Mouse (Mus musculus): ENCODE results near the gene Cdh23. TPM values are rescaled to one million over a fixed set of nuclear protein-coding genes. Genes with fewer than 3 reads are reported as not detected.

Cdh23 gene
- polyA plus RNA-seq, 1 experiment from 2014 or later: 0.90 TPM

DNA sequence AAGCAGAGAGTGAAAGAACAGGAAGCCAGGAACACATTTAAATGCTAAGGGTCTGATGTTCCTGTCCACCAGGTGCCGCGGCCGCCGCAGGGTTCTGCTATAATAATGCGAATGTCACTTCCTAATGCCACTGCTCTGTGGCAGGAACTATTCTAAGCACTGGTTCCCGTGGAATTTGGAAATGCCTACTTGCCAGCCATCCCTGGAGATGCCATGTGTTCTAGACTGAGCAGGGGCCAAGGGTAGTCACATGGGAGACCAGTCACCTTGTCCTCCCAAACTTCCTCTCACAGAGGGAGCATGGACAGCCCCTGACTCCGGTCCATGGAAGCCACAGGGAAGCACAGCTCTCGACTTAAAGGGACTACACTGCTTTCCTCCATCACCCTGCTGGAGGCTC, 171.2 kb downstream of the Cdh23 start:
- Histone ChIP-seq H3K36me3 (no peaks in the 10 kb centered on the region), H3K4me3 (no peak overlapping the region), H3K27me3 (no peaks in the 10 kb centered on the region; the same call in 1 of the 2 replicates), H3K27ac (no peak overlapping the region), H3K4me2 (replicated peaks) (no peak overlapping the region), H3K9me3 (no peaks in the 10 kb centered on the region), H3K9ac (no peak overlapping the region), H3K4me1 (no peaks in the 10 kb centered on the region)
- WGBS: 77% methylated on average over 8 of the region's 8 CpGs
- no peak for ATAC-seq (ENCODE audit: insufficient number of reproducible peaks, insufficient read depth, low FRiP score, low TSS enrichment)

GRCm38 (mm10) chr10:60516286-60516685, 180.0 kb downstream of the Cdh23 start:
- Histone ChIP-seq H3K36me3 (no peaks in the 10 kb centered on the region), H3K9ac (no peak overlapping the region), H3K4me1 (no peaks in the 10 kb centered on the region), H3K27ac (no peak overlapping the region), H3K4me2 (replicated peaks) (no peak overlapping the region), H3K9me3 (no peaks in the 10 kb centered on the region), H3K4me3 (no peak overlapping the region), H3K27me3 (no peaks in the 10 kb centered on the region; the same call in 1 of the 2 replicates)
- 82% methylated on average over 11 of the region's 11 CpGs for WGBS
- no peak for ATAC-seq (ENCODE audit: insufficient number of reproducible peaks, insufficient read depth, low FRiP score, low TSS enrichment)

GRCm38 (mm10) chr10:60498538-60498937, 197.8 kb downstream of the Cdh23 start:
- Histone ChIP-seq H3K27me3 (0 out of 2 replicates have a peak, but pooled peaks cover 3% of the 10 kb centered on the region), H3K27ac (no peak overlapping the region), H3K36me3 (no peaks in the 10 kb centered on the region), H3K9ac (no peak overlapping the region), H3K4me1 (no peaks in the 10 kb centered on the region), H3K4me3 (no peak overlapping the region), H3K4me2 (replicated peaks) (no peak overlapping the region), H3K9me3 (peaks cover 2% of the 10 kb centered on the region; the same call in 1 of the 2 replicates)
- ATAC-seq (ENCODE audit: insufficient number of reproducible peaks, insufficient read depth, low FRiP score, low TSS enrichment): no peak
- whole genome bisulfite sequencing: 22% methylated on average over 4 of the region's 4 CpGs

GRCm38 (mm10) chr10:60495070-60495469, 201.2 kb downstream of the Cdh23 start:
- no peaks in the 10 kb centered on the region for H3K4me1 ChIP-seq
- peaks cover 4% of the 10 kb centered on the region; the same call in 1 of the 2 replicates for H3K9me3 ChIP-seq
- ATAC-seq (ENCODE audit: insufficient number of reproducible peaks, insufficient read depth, low FRiP score, low TSS enrichment): no peak
- no peak overlapping the region for H3K4me3 ChIP-seq
- WGBS: 20% methylated on average over 6 of the region's 6 CpGs
- H3K9ac ChIP-seq: no peak overlapping the region
- no peak overlapping the region for H3K27ac ChIP-seq
- H3K36me3 ChIP-seq: no peaks in the 10 kb centered on the region
- 0 out of 2 replicates have a peak, but pooled peaks cover 3% of the 10 kb centered on the region for H3K27me3 ChIP-seq
- no peak overlapping the region for H3K4me2 ChIP-seq (replicated peaks)

DNA sequence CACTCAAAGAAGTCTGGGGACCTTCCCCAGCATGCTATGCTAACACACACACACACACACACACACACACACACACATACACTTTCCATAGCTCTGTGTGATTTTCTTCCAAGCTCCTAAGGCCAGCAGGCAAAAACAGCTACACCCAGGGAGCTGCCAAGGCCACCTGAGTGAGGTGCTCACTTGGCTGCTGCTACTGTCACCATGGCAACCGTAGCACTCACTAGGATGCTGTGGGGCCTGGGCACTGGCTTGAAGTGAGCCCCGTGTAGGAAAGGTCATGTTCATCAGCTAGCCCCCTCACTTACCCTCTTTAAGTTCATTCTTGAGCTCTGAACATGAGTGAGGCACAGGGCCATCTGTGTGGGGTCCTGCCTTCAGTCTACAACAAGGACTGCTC, 204.8 kb downstream of the Cdh23 start:
- no peaks in the 10 kb centered on the region for H3K36me3 ChIP-seq
- ATAC-seq (ENCODE audit: insufficient number of reproducible peaks, insufficient read depth, low FRiP score, low TSS enrichment): no peak
- H3K27me3 ChIP-seq: no peaks in the 10 kb centered on the region
- 56% methylated on average over 2 of the region's 2 CpGs for WGBS
- H3K9ac ChIP-seq: no peak overlapping the region
- H3K4me3 ChIP-seq: no peak overlapping the region
- H3K27ac ChIP-seq: no peak overlapping the region
- peaks cover 4% of the 10 kb centered on the region; the same call in 1 of the 2 replicates for H3K9me3 ChIP-seq
- H3K4me2 ChIP-seq (replicated peaks): no peak overlapping the region
- H3K4me1 ChIP-seq: no peaks in the 10 kb centered on the region

- no peaks in the 10 kb centered on the region for H3K4me1 ChIP-seq
- H3K27me3 ChIP-seq: 0 out of 2 replicates have a peak, but pooled peaks cover 3% of the 10 kb centered on the region
- no peak overlapping the region for H3K4me3 ChIP-seq
- H3K4me2 ChIP-seq (replicated peaks): no peak overlapping the region
- H3K36me3 ChIP-seq: no peaks in the 10 kb centered on the region
- no peaks in the 10 kb centered on the region for H3K9me3 ChIP-seq
- H3K9ac ChIP-seq: no peak overlapping the region
- WGBS: 88% methylated on average over 6 of the region's 6 CpGs
- no peak overlapping the region for H3K27ac ChIP-seq
- ATAC-seq (ENCODE audit: insufficient number of reproducible peaks, insufficient read depth, low FRiP score, low TSS enrichment): no peak
Observed at GRCm38 (mm10) chr10:60481381-60481780, 214.9 kb downstream of the Cdh23 start.

DNA sequence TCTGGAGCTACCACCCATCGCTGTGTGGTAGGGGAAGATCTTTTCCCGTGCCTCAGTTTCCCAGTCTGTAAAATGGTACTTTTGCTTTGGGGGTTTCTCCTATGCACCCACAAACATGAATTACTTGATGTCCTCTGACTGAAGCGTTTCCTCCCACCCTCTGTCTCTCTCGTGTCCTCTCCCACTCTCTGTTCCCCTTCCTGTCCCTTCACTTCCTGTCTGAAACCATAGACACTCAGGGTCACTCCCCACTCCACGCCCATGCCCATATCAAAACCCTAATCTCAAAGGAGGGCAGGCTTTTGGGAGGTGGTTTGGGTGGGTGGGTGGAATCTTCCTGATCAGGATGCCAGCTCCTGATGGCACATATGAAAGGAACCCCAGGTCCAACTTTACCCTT, 221.7 kb downstream of the Cdh23 start:
- H3K9ac ChIP-seq: no peak overlapping the region
- H3K4me2 ChIP-seq (replicated peaks): no peak overlapping the region
- H3K9me3 ChIP-seq: no peaks in the 10 kb centered on the region
- no peaks in the 10 kb centered on the region for H3K36me3 ChIP-seq
- H3K27ac ChIP-seq: no peak overlapping the region
- WGBS: 62% methylated on average over 5 of the region's 5 CpGs
- H3K4me1 ChIP-seq: no peaks in the 10 kb centered on the region
- no peak overlapping the region for H3K4me3 ChIP-seq
- H3K27me3 ChIP-seq: peaks cover 22% of the 10 kb centered on the region; the same call in 1 of the 2 replicates
- no peak for ATAC-seq (ENCODE audit: insufficient number of reproducible peaks, insufficient read depth, low FRiP score, low TSS enrichment)

GRCm38 (mm10) chr10:60473782-60474322, 222.4 kb downstream of the Cdh23 start:
- Histone ChIP-seq H3K27ac (no peak overlapping the region), H3K4me1 (no peaks in the 10 kb centered on the region), H3K27me3 (peaks cover 23% of the 10 kb centered on the region), H3K36me3 (no peaks in the 10 kb centered on the region), H3K9ac (no peak overlapping the region), H3K4me2 (replicated peaks) (no peak overlapping the region), H3K4me3 (no peak overlapping the region), H3K9me3 (no peaks in the 10 kb centered on the region)
- no peak for ATAC-seq (ENCODE audit: insufficient number of reproducible peaks, insufficient read depth, low FRiP score, low TSS enrichment)
- WGBS: 51% methylated on average over 9 of the region's 9 CpGs

- Histone ChIP-seq H3K27ac (no peak overlapping the region), H3K27me3 (peaks cover 3% of the 10 kb centered on the region; the same call in 1 of the 2 replicates), H3K9me3 (no peaks in the 10 kb centered on the region), H3K36me3 (no peaks in the 10 kb centered on the region), H3K9ac (no peak overlapping the region), H3K4me2 (replicated peaks) (no peak overlapping the region), H3K4me3 (no peak overlapping the region), H3K4me1 (0 out of 2 replicates have a peak, but pooled peaks cover 2% of the 10 kb centered on the region)
- no peak for ATAC-seq (ENCODE audit: insufficient number of reproducible peaks, insufficient read depth, low FRiP score, low TSS enrichment)
- WGBS: 32% methylated on average over 4 of the region's 4 CpGs
Observed at GRCm38 (mm10) chr10:60467752-60468151, 228.5 kb downstream of the Cdh23 start.

GRCm38 (mm10) chr10:60463953-60464647, 232.2 kb downstream of the Cdh23 start:
- no peak overlapping the region for H3K9ac ChIP-seq
- H3K4me2 ChIP-seq (replicated peaks): no peak overlapping the region
- H3K9me3 ChIP-seq: no peaks in the 10 kb centered on the region
- no peak for ATAC-seq (ENCODE audit: insufficient number of reproducible peaks, insufficient read depth, low FRiP score, low TSS enrichment)
- peaks cover 3% of the 10 kb centered on the region; the same call in 1 of the 2 replicates for H3K27me3 ChIP-seq
- 58% methylated on average over 13 of the region's 13 CpGs for WGBS
- 0 out of 2 replicates have a peak, but pooled peaks cover 3% of the 10 kb centered on the region for H3K4me1 ChIP-seq
- no peak overlapping the region for H3K27ac ChIP-seq
- no peak overlapping the region for H3K4me3 ChIP-seq
- H3K36me3 ChIP-seq: no peaks in the 10 kb centered on the region

DNA sequence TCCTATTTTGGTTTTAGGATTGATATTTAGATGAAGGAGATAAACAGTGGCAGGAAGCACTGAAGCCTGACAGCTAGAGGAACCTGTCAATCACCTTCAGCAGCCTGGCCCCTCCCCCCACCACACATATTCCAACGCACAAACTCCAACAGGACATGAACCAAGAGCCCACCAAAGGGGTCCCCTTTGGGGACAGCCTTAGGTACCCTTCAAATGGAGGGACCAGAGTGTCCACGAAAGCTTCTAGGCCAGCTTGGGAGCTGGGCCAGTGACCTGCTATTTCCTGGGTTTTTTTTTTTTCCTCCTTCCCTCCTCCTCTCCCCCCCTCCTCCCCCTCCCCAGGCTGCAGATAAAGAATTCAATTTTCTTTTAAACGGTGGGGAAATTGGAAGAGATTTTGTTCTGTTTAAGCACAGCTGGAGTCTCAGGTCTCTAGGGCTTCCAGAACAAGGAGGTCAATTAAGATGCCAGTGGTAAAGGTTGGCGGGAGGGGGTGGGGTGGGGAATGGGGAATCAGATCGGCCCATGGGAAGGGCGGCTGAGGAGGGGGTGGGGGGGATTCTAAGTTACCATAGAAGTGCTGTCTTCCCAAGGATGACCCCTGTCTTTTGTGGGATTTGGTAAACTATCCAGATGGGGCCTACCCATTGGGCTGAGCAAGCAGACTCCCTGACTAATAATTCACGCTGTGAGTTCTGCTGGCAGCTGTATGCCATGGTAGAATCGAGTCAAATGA, 239.5 kb downstream of the Cdh23 start:
- Histone ChIP-seq H3K27ac (no peak overlapping the region), H3K9ac (no peak overlapping the region), H3K9me3 (no peaks in the 10 kb centered on the region), H3K27me3 (peaks cover 4% of the 10 kb centered on the region; the same call in 1 of the 2 replicates), H3K36me3 (no peaks in the 10 kb centered on the region), H3K4me2 (replicated peaks) (no peak overlapping the region), H3K4me1 (peaks cover 10% of the 10 kb centered on the region; the same call in 1 of the 2 replicates), H3K4me3 (no peak overlapping the region)
- ATAC-seq (ENCODE audit: insufficient number of reproducible peaks, insufficient read depth, low FRiP score, low TSS enrichment): no peak
- WGBS: 5% methylated on average over 8 of the region's 8 CpGs
